Mouse (Mus musculus): ENCODE results near the gene Gjd3.

Gjd3 gene

DNA sequence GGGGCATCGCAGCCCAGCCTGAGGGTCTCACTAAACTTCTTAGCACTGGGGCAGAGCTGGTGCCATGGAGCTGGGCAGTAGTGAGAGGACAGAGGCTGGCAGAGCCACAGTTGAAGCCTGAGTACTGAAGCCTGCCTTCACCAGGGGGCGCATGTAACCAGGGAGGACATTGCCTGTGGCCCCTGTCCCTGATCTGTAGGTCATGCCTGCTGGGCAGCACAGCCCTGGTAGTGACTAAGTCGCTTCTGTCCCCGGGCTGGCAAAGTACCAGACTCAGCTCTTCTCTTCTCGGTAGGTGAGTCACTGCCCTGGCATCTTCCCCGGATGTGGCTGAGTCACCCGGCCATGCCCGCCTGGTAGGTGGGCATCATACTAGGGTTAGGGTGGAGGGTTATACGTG lies 49.7 kb downstream of the Gjd3 start:
- no peak for DNase-seq (ENCODE audit: low spot score)

DNA sequence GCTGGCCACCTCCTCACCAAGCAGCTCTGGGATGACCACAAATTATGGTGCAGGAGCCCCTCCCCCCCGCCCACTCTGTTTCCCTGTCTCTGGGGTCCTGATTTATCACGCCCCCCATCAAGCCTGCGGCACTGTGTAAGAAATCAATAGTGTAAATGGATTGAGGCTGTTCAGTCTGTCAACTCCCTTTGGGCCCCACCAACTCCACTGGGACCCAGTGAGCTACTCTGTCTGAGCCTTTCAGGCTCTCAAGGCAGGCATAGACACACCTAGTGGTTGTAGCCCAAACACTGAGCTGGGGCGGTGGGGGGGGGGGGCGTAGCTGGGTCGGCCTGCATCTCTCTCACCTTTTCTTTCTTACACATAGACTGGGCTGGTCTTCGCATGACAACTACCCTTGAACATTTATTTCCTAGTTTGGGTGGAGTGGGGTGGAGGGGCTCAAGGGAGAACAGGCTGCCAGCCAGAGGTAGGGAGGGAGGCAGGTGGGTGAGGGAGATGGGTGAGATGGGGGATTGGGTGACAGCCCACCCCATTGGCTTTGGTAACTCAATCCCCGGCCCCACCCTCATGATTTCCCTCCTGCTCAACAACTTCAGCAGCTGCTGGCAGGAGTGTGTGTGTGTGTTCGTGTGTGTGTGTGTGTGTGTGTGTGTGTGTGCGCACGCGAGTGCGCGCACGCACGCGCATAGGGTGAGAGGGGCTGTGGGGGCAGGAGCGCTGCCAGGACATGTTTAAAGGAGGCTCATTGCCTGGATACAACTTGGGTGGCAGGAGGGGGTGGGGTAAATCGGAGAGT lies 50.3 kb downstream of the Gjd3 start:
- DNase-seq (ENCODE audit: low spot score), result no peak
